Mouse (Mus musculus): ENCODE results near the gene Gm3532.
"Not testable (repeated sequence)": the region's sequence is repeated elsewhere in the genome, so short reads cannot be mapped to it uniquely, and the experiment has no call there.

Gene Gm3532

GRCm38 (mm10) chr14:5538196-5538595, at the start of gene Gm3532:
TSS of gene Gm3532 (plus strand) at chr14:5538496.
- not testable (repeated sequence) for DNase-seq

- DNase-seq = not testable (repeated sequence)
Measured at GRCm38 (mm10) chr14:5501374-5501773, 36.9 kb upstream of the Gm3532 start, which contains the start of gene Gm3488. TSS of gene Gm3488 (plus strand) at chr14:5501674.

Data from lung, adult 18-20 months (tissue).